Mouse (Mus musculus) olfactory bulb, adult 2 months (tissue): ENCODE data around the gene Stk24.

ENCODE experiments used
- CTCF ChIP-seq: fragments of 200-500 bp; IDR thresholded peaks from 2 replicates; pipeline ENCODE4 v1.5.1; 2012; ENCODE audit warnings: low read depth, mild to moderate bottlenecking, low read length, moderate library complexity; ENCODE audit not compliant: insufficient read depth
- POLR2A ChIP-seq: fragments of 200-500 bp; IDR thresholded peaks from 2 replicates; pipeline ENCODE4 v1.6.1; 2012; ENCODE audit warnings: mild to moderate bottlenecking, low read depth, low read length, moderate library complexity; ENCODE audit not compliant: insufficient read depth

GRCm38 (mm10) chr14:121324521-121325330, 55.1 kb downstream of the Stk24 start:
- TF ChIP-seq CTCF = no peak
- TF ChIP-seq POLR2A = no peak
